Mouse (Mus musculus) adipose tissue, adult 10 weeks (tissue): ENCODE data around the gene Lipt1. TPM values are rescaled to one million over a fixed set of nuclear protein-coding genes. Genes with fewer than 3 reads are reported as not detected.

Experiments used
- polyA plus RNA-seq: library from polyadenylated mRNA; stranded (reverse); fragments of 350-450 nt; fragmentation: Illumina TruSeq; extraction: RNeasy Lipid Tissue Mini Kit (QIAGEN cat#74804); gene quantifications from one replicate; pipeline ENCODE4 v1.2.3, GENCODE M21; 2014; ENCODE audit warnings: low read depth, low replicate concordance

Gene Lipt1
- polyA plus RNA-seq, result 5.4 TPM

DNA sequence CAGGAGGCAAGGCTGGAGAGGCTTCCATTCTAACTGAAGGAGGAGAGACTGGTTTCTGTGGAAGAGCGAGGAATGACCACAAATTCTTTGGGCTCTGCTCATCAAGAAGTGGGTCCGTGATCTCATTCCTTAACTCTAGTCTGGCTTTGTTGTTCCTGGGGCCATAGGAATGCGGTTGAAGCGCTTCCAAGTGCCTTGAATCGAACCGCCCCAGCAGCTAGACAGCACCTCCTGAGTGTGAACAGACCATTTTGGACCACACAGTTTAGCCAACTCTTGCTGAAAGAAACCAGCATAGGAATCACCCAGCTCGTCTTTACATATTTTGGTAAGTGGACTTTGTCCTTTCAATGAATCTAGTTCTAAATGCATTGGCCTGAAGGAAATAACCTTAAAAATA, at the start of gene Lipt1:
Gene Lipt1 (plus strand): TSS at position 35 of the 400 bp plus-strand sequence.

DNA sequence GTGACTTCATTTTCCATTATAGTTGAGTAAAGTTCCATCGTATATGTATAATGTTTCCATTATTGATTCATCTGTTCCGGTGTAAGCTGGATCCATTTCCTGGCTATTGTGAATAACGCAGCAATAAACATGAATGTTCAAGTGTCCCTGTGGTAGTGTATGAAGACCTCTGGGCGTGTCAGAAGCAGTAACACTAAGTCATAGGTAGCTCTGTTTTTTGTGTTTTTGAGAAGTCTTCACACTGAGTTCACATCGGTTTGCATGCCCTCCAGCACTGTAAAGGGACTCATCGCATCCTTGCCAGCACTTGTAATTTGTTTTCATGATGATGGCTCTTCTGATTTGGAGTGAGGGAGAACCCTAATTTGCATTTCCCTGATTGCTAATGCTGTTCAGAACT, 5.3 kb upstream of the Lipt1 start, which contains the start of gene Tsga10:
Gene Tsga10 (minus strand): TSS at position 144 of the 400 bp plus-strand sequence.

DNA sequence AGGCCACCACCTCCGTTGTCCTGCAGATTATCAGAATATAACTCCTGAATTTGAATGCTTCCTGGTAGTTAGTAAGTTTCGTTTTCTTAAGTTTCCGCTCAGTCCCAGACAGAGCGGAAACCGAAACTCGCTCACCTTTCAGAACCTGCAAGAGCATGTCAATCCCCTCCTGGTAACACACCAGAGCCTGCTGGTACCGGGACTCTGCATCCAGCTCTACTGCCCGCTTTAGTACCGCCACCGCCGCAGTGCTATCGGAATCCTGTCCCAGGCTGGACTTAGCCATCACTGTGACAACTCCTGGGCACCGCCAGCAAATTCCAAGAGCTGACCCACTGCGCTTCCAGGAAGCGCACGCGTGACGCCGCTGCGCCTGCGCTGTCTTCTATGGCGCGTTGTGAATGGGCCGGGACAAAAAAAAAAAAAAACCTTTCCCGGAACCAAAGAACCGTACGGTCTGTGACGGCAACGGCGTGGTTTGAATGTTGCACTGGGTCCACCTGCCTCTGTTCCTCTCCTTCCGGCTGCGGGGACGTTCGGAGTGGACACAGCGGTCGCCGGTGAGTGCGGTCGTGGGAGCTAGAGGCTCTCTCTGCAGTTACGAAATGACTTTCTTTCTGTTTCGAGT, 18.6 kb downstream of the Lipt1 start, which contains the start of the genes Mitd1 and Mrpl30:
Gene Mitd1 (minus strand): TSS at position 387 of the 628 bp plus-strand sequence.
Gene Mrpl30 (plus strand): TSS at position 453 of the 628 bp plus-strand sequence.

DNA sequence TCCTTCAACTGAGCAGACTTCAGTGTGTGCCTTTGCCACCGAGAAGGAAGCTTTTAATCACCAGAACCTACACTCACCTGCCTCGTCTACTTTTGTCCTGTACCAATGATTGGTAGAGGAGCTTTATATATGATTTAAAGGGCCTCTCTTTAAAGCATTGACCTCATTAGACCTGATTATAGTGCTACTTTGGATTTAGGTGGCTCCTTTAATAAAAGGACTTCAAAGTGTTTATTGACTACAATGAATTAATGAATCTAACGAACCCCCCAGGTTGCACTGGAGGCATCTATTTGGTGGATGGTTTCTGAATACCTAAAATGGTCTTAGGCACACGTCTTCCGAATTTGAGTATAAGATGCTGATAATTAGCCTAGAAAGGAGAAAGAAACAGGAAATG, 44.9 kb downstream of the Lipt1 start, which contains the start of gene Lyg2:
Gene Lyg2 (minus strand): TSS at position 101 of the 400 bp plus-strand sequence.

Other genes with a start within 250 kb of the Lipt1 start
- 33.5 TPM for gene 2010300C02Rik, start 151.7 kb upstream of the Lipt1 start, polyA plus RNA-seq
- gene Tsga10, start 5.3 kb upstream of the Lipt1 start, polyA plus RNA-seq, result 7.4 TPM
- gene Mitd1, start 18.7 kb downstream of the Lipt1 start, polyA plus RNA-seq, result 24.2 TPM
- 163 TPM for gene Mrpl30, start 18.7 kb downstream of the Lipt1 start, polyA plus RNA-seq
- 0.11 TPM for gene Lyg2, start 44.8 kb downstream of the Lipt1 start, polyA plus RNA-seq
- gene Lyg1, start 86.0 kb downstream of the Lipt1 start, polyA plus RNA-seq, result not detected
- gene Txndc9, start 126.2 kb downstream of the Lipt1 start, polyA plus RNA-seq, result 45.9 TPM
- gene Eif5b, start 126.3 kb downstream of the Lipt1 start, polyA plus RNA-seq, result 37.0 TPM